Mouse (Mus musculus) stomach, postnatal 0 days (tissue): Measurements from ENCODE around the gene Mybpc2. TPM values are rescaled to one million over a fixed set of nuclear protein-coding genes. Genes with fewer than 3 reads are reported as not detected.
A peak's percentile ranks its signal among the peaks of the same experiment; 100 is the strongest.

Experiments used
- ATAC-seq: fragments of 200-750 bp; cut with Nextera tagmentation; 2 replicates; pipeline ENCODE4 v1.8.0; 2017; ENCODE audit not compliant: low FRiP score, low TSS enrichment
- DNase-seq: peaks from one replicate; pipeline ENCODE4 v3.0.0-alpha.2; 2016; ENCODE audit warnings: low spot score
- H3K27ac ChIP-seq: fragments of 300-500 bp; sonication (generic); replicated peaks from 2 replicates; pipeline ENCODE4 v1.5.1; 2014; ENCODE audit warnings: mild to moderate bottlenecking, control low read depth
- H3K27me3 ChIP-seq: fragments of 300-500 bp; sonication (generic); 2 replicates; pipeline ENCODE4 v1.6.1; 2014; ENCODE audit warnings: low read length; ENCODE audit not compliant: control insufficient read depth, insufficient read depth
- H3K36me3 ChIP-seq: fragments of 300-500 bp; sonication (generic); 2 replicates; pipeline ENCODE4 v1.6.1; 2014; ENCODE audit warnings: low read length, mixed read lengths; ENCODE audit not compliant: control insufficient read depth, insufficient read depth
- H3K4me1 ChIP-seq: fragments of 300-500 bp; sonication (generic); replicated peaks from 2 replicates; pipeline ENCODE4 v1.6.1; 2014; ENCODE audit warnings: antibody characterized with exemption; ENCODE audit not compliant: control insufficient read depth, insufficient read depth
- H3K4me2 ChIP-seq: fragments of 300-500 bp; sonication (generic); replicated peaks from 2 replicates; pipeline ENCODE4 v1.6.1; 2014; ENCODE audit warnings: low read depth, mild to moderate bottlenecking, control low read depth, moderate library complexity
- H3K4me3 ChIP-seq: fragments of 300-500 bp; sonication (generic); 2 replicates; pipeline ENCODE4 v1.5.1; 2014; ENCODE audit warnings: low read depth, low read length, control low read depth
- H3K9ac ChIP-seq: fragments of 300-500 bp; sonication (generic); 2 replicates; pipeline ENCODE4 v1.6.1; 2014; ENCODE audit warnings: mild to moderate bottlenecking, low read length, control low read depth, mixed read lengths
- H3K9me3 ChIP-seq: fragments of 300-500 bp; sonication (generic); 2 replicates; pipeline ENCODE4 v1.6.1; 2016; ENCODE audit warnings: low read length; ENCODE audit not compliant: control insufficient read depth
- CTCF ChIP-seq: IDR thresholded peaks from 2 replicates; pipeline ENCODE4 v1.5.1; 2016; ENCODE audit warnings: antibody characterized with exemption, low read depth, mild to moderate bottlenecking, moderate library complexity
- EP300 ChIP-seq: optimal IDR thresholded peaks from 2 replicates; pipeline ENCODE3; 2016; ENCODE audit warnings: antibody characterized with exemption
- WGBS: fragments of 180-500 bp; shearing (Covaris S2); extraction: QIAGEN DNeasy Blood & Tissue Kit; methylation state at CpG from one replicate; pipeline ENCODE4 v1.1.7; 2014; 5-methylcytosine and 5-hydroxymethylcytosine counted together
- polyA plus RNA-seq: library from polyadenylated mRNA; unstranded; fragments of >200 nt; fragmentation: Nextera tagmentation; extraction: Ambion mirVana; gene quantifications from 2 replicates; pipeline ENCODE4 v1.2.1, GENCODE M21; 2015

The Mybpc2 gene
- polyA plus RNA-seq, 1 experiment from 2014 or later = 0.32 TPM

- no peaks in the 10 kb centered on the region for H3K9me3 ChIP-seq
- H3K27me3 ChIP-seq = no peaks in the 10 kb centered on the region
- H3K4me3 ChIP-seq = no peak overlapping the region
- H3K27ac ChIP-seq = no peak overlapping the region
- 91% methylated on average over 14 of the region's 14 CpGs for WGBS
- DNase-seq = no peak
- H3K36me3 ChIP-seq = no peaks in the 10 kb centered on the region
- TF ChIP-seq EP300 = no peak
- TF ChIP-seq CTCF = no peak
- no peak overlapping the region for H3K4me2 ChIP-seq
- peaks cover 3% of the 10 kb centered on the region; the same call in 1 of the 2 replicates for H3K4me1 ChIP-seq
- no peak for ATAC-seq
- H3K9ac ChIP-seq = no peak overlapping the region
Observed at GRCm38 (mm10) chr7:44526414-44527154, 2.1 kb upstream of the Mybpc2 start.

DNA sequence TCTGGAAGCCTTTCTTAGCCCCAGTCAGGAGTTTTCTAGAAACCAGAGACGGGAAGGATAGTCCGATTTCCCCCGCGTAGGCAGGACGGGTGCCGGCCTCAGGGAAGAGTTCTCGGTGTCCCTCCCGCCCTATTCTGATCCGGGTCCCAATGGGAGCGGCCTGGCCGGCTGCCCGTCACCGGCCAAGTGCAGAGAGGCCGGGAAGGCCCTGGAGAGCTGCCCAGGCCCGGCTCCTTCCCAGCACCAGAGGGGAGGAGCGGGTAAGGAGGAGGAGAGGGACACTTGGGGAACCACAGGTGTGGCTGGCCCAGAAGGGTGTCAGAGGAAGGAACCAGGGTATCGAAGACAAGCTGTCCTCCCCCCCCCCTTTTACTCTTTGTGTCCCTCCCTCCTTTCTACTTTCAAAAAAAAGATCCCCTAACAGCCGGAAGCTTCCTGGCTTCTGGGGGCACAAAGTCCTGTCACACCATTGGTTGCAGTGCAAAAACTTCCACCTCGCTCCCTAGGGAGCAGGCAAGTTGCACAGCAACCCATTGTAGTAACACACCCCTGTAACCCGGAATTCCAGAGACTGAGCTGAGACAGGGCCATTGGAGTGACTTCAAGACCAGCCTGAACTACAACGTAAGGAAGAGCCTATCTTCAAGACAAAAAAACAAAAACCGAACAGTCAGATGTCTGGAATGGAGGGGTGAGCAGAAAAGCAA, 823 bp upstream of the Mybpc2 start:
- H3K36me3 ChIP-seq = no peaks in the 10 kb centered on the region
- ATAC-seq (peak; percentile 28; the same call in 1 of the 2 replicates), DNase-seq (peak; percentile 77)
- 14% methylated on average over 22 of the region's 22 CpGs for WGBS
- H3K27me3 ChIP-seq = no peaks in the 10 kb centered on the region
- H3K4me1 ChIP-seq = peaks cover 3% of the 10 kb centered on the region; the same call in 1 of the 2 replicates
- H3K27ac ChIP-seq = no peak overlapping the region
- H3K4me3 ChIP-seq = no peak overlapping the region; the same call in 1 of the 2 replicates
- H3K9me3 ChIP-seq = no peaks in the 10 kb centered on the region
- peak overlapping the region; percentile 42 for H3K4me2 ChIP-seq
- TF ChIP-seq EP300 (no peak), CTCF (no peak)
- peak overlapping the region; percentile 47; the same call in 1 of the 2 replicates for H3K9ac ChIP-seq

DNA sequence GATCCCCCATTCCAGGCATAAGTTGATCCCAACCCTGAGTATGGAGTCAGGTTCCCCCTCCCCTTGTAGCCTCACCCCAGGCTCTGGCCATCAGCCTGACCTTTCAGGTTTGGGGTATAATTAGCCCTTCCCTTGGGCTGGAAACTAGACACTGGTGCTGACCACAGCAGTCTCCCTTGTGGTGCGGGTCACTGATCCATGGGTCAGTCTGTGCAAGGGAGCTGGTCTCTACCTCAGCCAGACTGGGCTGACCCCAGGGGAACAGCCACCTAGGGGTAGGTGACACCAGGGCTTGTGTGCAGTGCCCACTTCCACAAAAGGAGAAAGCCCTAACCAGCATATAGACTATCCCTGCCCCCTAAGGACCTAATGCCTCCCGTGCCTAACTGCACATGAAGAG, 1.4 kb downstream of the Mybpc2 start:
- Histone ChIP-seq H3K36me3 (no peaks in the 10 kb centered on the region), H3K27me3 (no peaks in the 10 kb centered on the region), H3K4me1 (peaks cover 3% of the 10 kb centered on the region; the same call in 1 of the 2 replicates), H3K9ac (no peak overlapping the region), H3K4me2 (no peak overlapping the region), H3K9me3 (no peaks in the 10 kb centered on the region), H3K27ac (no peak overlapping the region), H3K4me3 (no peak overlapping the region)
- no peak for DNase-seq
- ATAC-seq = no peak
- 74% methylated on average over 2 of the region's 2 CpGs for WGBS
- TF ChIP-seq CTCF (no peak), EP300 (no peak)

GRCm38 (mm10) chr7:44521710-44522109, 2.7 kb downstream of the Mybpc2 start:
- peak; percentile 83 for TF ChIP-seq CTCF
- TF ChIP-seq EP300 = no peak
- Histone ChIP-seq H3K27ac (no peak overlapping the region), H3K36me3 (no peaks in the 10 kb centered on the region), H3K27me3 (no peaks in the 10 kb centered on the region), H3K9ac (peak overlapping the region; percentile 18; the same call in 1 of the 2 replicates), H3K4me2 (no peak overlapping the region; the same call in 1 of the 2 replicates), H3K9me3 (no peaks in the 10 kb centered on the region), H3K4me3 (no peak overlapping the region), H3K4me1 (peaks cover 3% of the 10 kb centered on the region; the same call in 1 of the 2 replicates)
- WGBS = 4% methylated on average over 14 of the region's 20 CpGs
- ATAC-seq (peak; percentile 38; the same call in 1 of the 2 replicates), DNase-seq (peak; percentile 60)

DNA sequence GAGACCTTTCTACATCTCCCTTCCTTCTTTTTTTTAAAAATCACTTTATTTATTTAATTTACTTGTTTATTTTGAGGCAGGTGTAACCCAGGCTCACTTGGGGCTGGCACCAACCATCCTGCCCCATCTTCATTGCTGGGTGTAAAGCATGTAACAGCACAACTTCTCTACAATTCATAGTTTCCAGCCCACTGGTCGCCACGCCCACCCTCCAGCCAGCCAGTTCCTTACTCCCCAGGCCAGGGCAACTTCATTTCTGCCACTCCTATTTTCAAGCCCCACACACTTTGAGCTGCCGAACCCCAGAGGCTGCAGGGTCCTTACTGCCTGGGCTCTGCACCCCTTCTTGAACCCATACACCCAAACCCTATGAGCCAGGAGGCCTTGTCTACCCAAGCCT, 3.5 kb downstream of the Mybpc2 start:
- no peak for ATAC-seq
- Histone ChIP-seq H3K27ac (no peak overlapping the region), H3K4me2 (no peak overlapping the region), H3K9ac (no peak overlapping the region), H3K4me3 (no peak overlapping the region), H3K27me3 (no peaks in the 10 kb centered on the region), H3K4me1 (peaks cover 3% of the 10 kb centered on the region; the same call in 1 of the 2 replicates), H3K9me3 (no peaks in the 10 kb centered on the region), H3K36me3 (no peaks in the 10 kb centered on the region)
- WGBS = 55% methylated on average over 3 of the region's 3 CpGs
- TF ChIP-seq CTCF (no peak), EP300 (no peak)
- DNase-seq = no peak
